Mouse (Mus musculus) CH12.LX (cell line): ENCODE measurements around the gene Ccno. TPM values are rescaled to one million over a fixed set of nuclear protein-coding genes. Genes with fewer than 3 reads are reported as not detected.

Experiments used
- DNase-seq: peaks from one replicate; pipeline ENCODE4 v3.0.0-alpha.2; 2013; ENCODE audit errors: extremely low read depth
- H3K27ac ChIP-seq: 2 replicates; pipeline ENCODE4 v1.5.1; 2012; ENCODE audit warnings: low read depth, mild to moderate bottlenecking, control low read depth, moderate library complexity; ENCODE audit not compliant: insufficient read depth
- H3K27me3 ChIP-seq: replicated peaks from 2 replicates; pipeline ENCODE3; 2012; ENCODE audit warnings: inconsistent platforms
- H3K36me3 ChIP-seq, 2 experiments: replicated peaks in 1 of 2; 2 replicates each; pipeline versions ENCODE3 to v1.6.1; 2012; ENCODE audit warnings: inconsistent platforms in 1 of 2, low read length in 1 of 2, mild to moderate bottlenecking in 1 of 2, mixed read lengths in 1 of 2, moderate library complexity in 1 of 2; ENCODE audit not compliant: control insufficient read depth in 1 of 2, insufficient read depth in 1 of 2
- H3K4me1 ChIP-seq, 2 experiments: 2 replicates each; pipeline ENCODE4 v1.6.1; 2012; ENCODE audit warnings: inconsistent platforms in 1 of 2, moderate library complexity in 1 of 2; ENCODE audit not compliant: insufficient read depth in 2 of 2, control insufficient read depth in 1 of 2
- H3K4me2 ChIP-seq: 2 replicates; pipeline ENCODE4 v1.6.1; 2012; ENCODE audit warnings: low read depth, mild to moderate bottlenecking, control low read depth; ENCODE audit not compliant: poor library complexity, insufficient read depth, severe bottlenecking
- H3K4me3 ChIP-seq, 3 experiments: fragments of 150-350 bp in 1 of 3; sonication (generic) in 1 of 3; replicated peaks in 1 of 3; 2 replicates each; pipeline versions ENCODE3 to v1.5.1; 2011 to 2012; ENCODE audit warnings: low read depth in 2 of 3, low read length in 2 of 3, mild to moderate bottlenecking in 2 of 3, moderate library complexity in 2 of 3, control low read depth in 1 of 3, improper control_type of control experiment in 1 of 3, inconsistent platforms in 1 of 3, mixed read lengths in 1 of 3; ENCODE audit not compliant: poor library complexity in 1 of 3
- H3K79me2 ChIP-seq: replicated peaks from 2 replicates; pipeline ENCODE4 v1.6.1; 2012; ENCODE audit warnings: mild to moderate bottlenecking, moderate library complexity; ENCODE audit not compliant: control insufficient read depth, poor library complexity, insufficient read depth, severe bottlenecking; ENCODE audit errors: extremely low read depth
- H3K9ac ChIP-seq: 2 replicates; pipeline ENCODE4 v1.6.1; 2012; ENCODE audit warnings: low read depth, mild to moderate bottlenecking, control low read depth, moderate library complexity; ENCODE audit not compliant: insufficient read depth
- H3K9me3 ChIP-seq: replicated peaks from 2 replicates; pipeline ENCODE3; 2012; ENCODE audit warnings: low read length, inconsistent platforms, mixed read lengths
- CHD2 ChIP-seq: IDR thresholded peaks from 2 replicates; pipeline ENCODE4 v1.6.1; 2011; ENCODE audit warnings: low read length, improper control_type of control experiment
- EP300 ChIP-seq: IDR thresholded peaks from 2 replicates; pipeline ENCODE4 v1.6.1; 2011; ENCODE audit warnings: low read length, improper control_type of control experiment
- ETS1 ChIP-seq: conservative IDR thresholded peaks from 2 replicates; pipeline ENCODE4 v1.6.1; 2012; ENCODE audit warnings: low read depth, mild to moderate bottlenecking, inconsistent platforms, low read length, improper control_type of control experiment, moderate library complexity
- IRF4 ChIP-seq: IDR thresholded peaks from 2 replicates; pipeline ENCODE4 v1.6.1; 2014; ENCODE audit warnings: low read depth, mild to moderate bottlenecking, inconsistent platforms, low read length, improper control_type of control experiment
- KAT2A ChIP-seq: IDR thresholded peaks from 2 replicates; pipeline ENCODE4 v1.6.1; 2012; ENCODE audit warnings: low read length, improper control_type of control experiment, inconsistent platforms; ENCODE audit not compliant: insufficient replicate concordance
- MAX ChIP-seq: IDR thresholded peaks from 2 replicates; pipeline ENCODE4 v1.6.1; 2011; ENCODE audit warnings: low read length, improper control_type of control experiment
- MEF2A ChIP-seq: IDR thresholded peaks from 2 replicates; pipeline ENCODE4 v1.6.1; 2014; ENCODE audit warnings: low read depth, mild to moderate bottlenecking, inconsistent platforms, low read length, improper control_type of control experiment, borderline replicate concordance
- MXI1 ChIP-seq: IDR thresholded peaks from 2 replicates; pipeline ENCODE4 v1.6.1; 2011; ENCODE audit warnings: mild to moderate bottlenecking, low read depth, low read length, improper control_type of control experiment
- NELFE ChIP-seq: IDR thresholded peaks from 2 replicates; pipeline ENCODE4 v1.6.1; 2011; ENCODE audit warnings: low read depth, low read length, improper control_type of control experiment
- PAX5 ChIP-seq: IDR thresholded peaks from 2 replicates; pipeline ENCODE4 v1.6.1; 2012; ENCODE audit warnings: low read length, inconsistent platforms, mixed read lengths
- POLR2A ChIP-seq: IDR thresholded peaks from 2 replicates; pipeline ENCODE4 v1.6.1; 2011; ENCODE audit warnings: low read depth, mild to moderate bottlenecking, improper control_type of control experiment, low read length
- POLR2AphosphoS2 ChIP-seq: IDR thresholded peaks from 2 replicates; pipeline ENCODE4 v1.6.1; 2011; ENCODE audit warnings: low read depth, low read length, improper control_type of control experiment
- RAD21 ChIP-seq: IDR thresholded peaks from 2 replicates; pipeline ENCODE4 v1.6.1; 2011; ENCODE audit warnings: low read depth, mild to moderate bottlenecking, low read length, improper control_type of control experiment, moderate library complexity
- RCOR1 ChIP-seq: conservative IDR thresholded peaks from 2 replicates; pipeline ENCODE4 v1.6.1; 2012; ENCODE audit warnings: low read depth, mild to moderate bottlenecking, inconsistent platforms, low read length, improper control_type of control experiment
- TCF12 ChIP-seq: IDR thresholded peaks from 2 replicates; pipeline ENCODE4 v1.6.1; 2014; ENCODE audit warnings: low read depth, mild to moderate bottlenecking, inconsistent platforms, low read length, improper control_type of control experiment
- USF2 ChIP-seq: conservative IDR thresholded peaks from 2 replicates; pipeline ENCODE4 v1.6.1; 2011; ENCODE audit warnings: low read depth, low read length, improper control_type of control experiment
- ZC3H11A ChIP-seq: IDR thresholded peaks from 2 replicates; pipeline ENCODE4 v1.6.1; 2012; ENCODE audit warnings: low read depth, mild to moderate bottlenecking, inconsistent platforms, low read length, improper control_type of control experiment
- ZKSCAN1 ChIP-seq: IDR thresholded peaks from 2 replicates; pipeline ENCODE4 v1.6.1; 2012; ENCODE audit warnings: low read depth, inconsistent platforms, low read length, improper control_type of control experiment, borderline replicate concordance
- ZMIZ1 ChIP-seq: IDR thresholded peaks from 2 replicates; pipeline ENCODE4 v1.6.1; 2012; ENCODE audit warnings: low read depth, mild to moderate bottlenecking, inconsistent platforms, low read length, improper control_type of control experiment
- ZNF384 ChIP-seq: IDR thresholded peaks from 2 replicates; pipeline ENCODE4 v1.6.1; 2012; ENCODE audit warnings: low read depth, low read length, improper control_type of control experiment, inconsistent platforms
- dilution Hi-C: fragments of 300-500 bp; cut with MboI; formaldehyde crosslinking; loops from 2 replicates; pipeline ENCODE4 v1.14.3; 2020; ENCODE audit warnings: low sequenced_read_pairs; ENCODE audit not compliant: extremely low pct_unique_long_range_greater_than_20kb, extremely low pct_ligation_motif_present
- in situ Hi-C: fragments of 300-500 bp; cut with MboI; formaldehyde crosslinking; loops from 3 replicates; pipeline ENCODE4 v1.14.3; 2019; ENCODE audit warnings: low sequenced_read_pairs, low pct_ligation_motif_present, low pct_unique_long_range_greater_than_20kb, mixed read lengths
- polyA plus RNA-seq: library from polyadenylated mRNA; unstranded; fragments of >175 nt; gene quantifications from 2 replicates; pipeline ENCODE4 v1.2.1, GENCODE M21; 2012; ENCODE audit warnings: low read depth; ENCODE audit not compliant: insufficient read length
- total RNA-seq, 2 experiments: library from RNA; depleted of rRNA; stranded (reverse); fragments of 300-350 nt in 1 of 2; fragments of >200 nt in 1 of 2; gene quantifications; 2 replicates each; pipeline ENCODE4 v1.2.3; 2012 to 2014

The Ccno gene
- total and polyA plus RNA-seq, 3 experiments = 0.16 to 0.54 (median 0.21) TPM

GRCm38 (mm10) chr13:112988866-112989265 is 1.3 kb downstream of the Ccno start:
- DNase-seq = no peak
- no peaks in the 10 kb centered on the region for H3K36me3 ChIP-seq
- peaks cover 3 to 21% of the 10 kb centered on the region in 2 experiments; a peak in 3 of 4 replicates for H3K4me1 ChIP-seq
- no peaks in the 10 kb centered on the region for H3K79me2 ChIP-seq
- no peak for TF ChIP-seq CHD2
- no peak for TF ChIP-seq ZC3H11A
- no peak for TF ChIP-seq MAX
- TF ChIP-seq MEF2A = no peak
- TF ChIP-seq POLR2AphosphoS2 = no peak
- no peak for TF ChIP-seq ETS1
- TF ChIP-seq KAT2A = no peak
- TF ChIP-seq PAX5 = no peak
- TF ChIP-seq NELFE = no peak
- no peak for TF ChIP-seq ZKSCAN1
- TF ChIP-seq RAD21 = no peak
- TF ChIP-seq POLR2A = no peak
- no peak for TF ChIP-seq IRF4
- in situ Hi-C loops (loop anchor here (5.0 kb wide), 1 partner anchor 43 kb away; no protein-coding TSS in a partner anchor), dilution Hi-C loops (no loop called here)
- H3K27me3 ChIP-seq = peaks cover 82% of the 10 kb centered on the region
- H3K4me3 ChIP-seq = no peak overlapping the region
- H3K9ac ChIP-seq = no peak overlapping the region
- H3K27ac ChIP-seq = no peak overlapping the region
- H3K9me3 ChIP-seq = no peaks in the 10 kb centered on the region
- peak overlapping the region; percentile 80 for H3K4me2 ChIP-seq

DNA sequence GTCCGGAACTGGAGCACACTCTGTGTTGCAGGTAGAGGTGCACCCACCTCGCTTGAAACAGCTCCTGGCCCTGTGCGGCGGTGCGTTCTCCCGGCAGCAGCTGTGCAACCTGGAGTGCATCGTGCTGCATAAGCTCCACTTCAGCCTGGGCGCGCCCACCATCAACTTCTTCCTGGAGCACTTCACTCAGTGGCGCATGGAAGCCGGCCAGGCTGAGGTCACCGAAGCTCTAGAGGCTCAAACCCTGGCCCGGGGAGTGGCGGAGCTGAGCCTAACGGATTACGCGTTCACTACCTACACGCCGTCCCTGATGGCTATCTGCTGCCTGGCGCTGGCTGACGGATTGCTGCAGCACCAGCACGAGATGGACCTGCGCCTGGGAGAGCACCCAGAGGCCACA is 1.9 kb downstream of the Ccno start:
- H3K4me1 ChIP-seq = peaks cover 3 to 28% of the 10 kb centered on the region in 2 experiments; a peak in 3 of 4 replicates
- no peak for TF ChIP-seq MXI1
- no peak for TF ChIP-seq MAX
- TF ChIP-seq ZKSCAN1 = no peak
- no peak for TF ChIP-seq MEF2A
- TF ChIP-seq ETS1 = no peak
- TF ChIP-seq ZMIZ1 = no peak
- TF ChIP-seq RCOR1 = no peak
- TF ChIP-seq EP300 = no peak
- TF ChIP-seq TCF12 = no peak
- no peak for TF ChIP-seq USF2
- TF ChIP-seq ZC3H11A = no peak
- TF ChIP-seq ZNF384 = no peak
- no peak overlapping the region for H3K9ac ChIP-seq
- H3K27me3 ChIP-seq = peaks cover 84% of the 10 kb centered on the region
- H3K79me2 ChIP-seq = no peaks in the 10 kb centered on the region
- H3K4me2 ChIP-seq = no peak overlapping the region
- DNase-seq = no peak
- no peaks in the 10 kb centered on the region for H3K9me3 ChIP-seq
- dilution Hi-C loops (no loop called here), in situ Hi-C loops (loop anchor here (5.0 kb wide), 1 partner anchor 43 kb away; no protein-coding TSS in a partner anchor)
- H3K36me3 ChIP-seq = no peaks in the 10 kb centered on the region
- H3K27ac ChIP-seq = no peak overlapping the region
- H3K4me3 ChIP-seq = no peak overlapping the region
